Mouse (Mus musculus) neural tube, embryonic 14.5 days (tissue): ENCODE results near the gene Gm10203. TPM values are rescaled to one million over a fixed set of nuclear protein-coding genes. Genes with fewer than 3 reads are reported as not detected.
"Not testable (repeated sequence)": the region's sequence is repeated elsewhere in the genome, so short reads cannot be mapped to it uniquely, and the experiment has no call there.

Source experiments
- ATAC-seq: fragments of 200-750 bp; cut with Nextera tagmentation; 2 replicates; pipeline ENCODE4 v1.8.0; 2017; ENCODE audit warnings: low read depth, mild to moderate bottlenecking, moderate TSS enrichment, moderate library complexity
- H3K27ac ChIP-seq: fragments of 300-500 bp; sonication (generic); 2 replicates; pipeline ENCODE4 v1.5.1; 2014; ENCODE audit warnings: low read depth, mild to moderate bottlenecking, control low read depth, low read length, moderate library complexity, mixed read lengths
- H3K27me3 ChIP-seq: fragments of 300-500 bp; sonication (generic); 2 replicates; pipeline ENCODE4 v1.6.1; 2014; ENCODE audit warnings: low read length; ENCODE audit not compliant: control insufficient read depth, insufficient read depth
- H3K36me3 ChIP-seq: fragments of 300-500 bp; sonication (generic); 2 replicates; pipeline ENCODE4 v1.6.1; 2014; ENCODE audit warnings: low read length, mixed read lengths; ENCODE audit not compliant: control insufficient read depth, insufficient read depth
- H3K4me1 ChIP-seq: fragments of 300-500 bp; sonication (generic); 2 replicates; pipeline ENCODE4 v1.6.1; 2014; ENCODE audit warnings: low read length; ENCODE audit not compliant: control insufficient read depth, insufficient read depth
- H3K4me2 ChIP-seq: fragments of 300-500 bp; sonication (generic); 2 replicates; pipeline ENCODE4 v1.6.1; 2014; ENCODE audit warnings: mild to moderate bottlenecking, low read depth, low read length, control low read depth
- H3K4me3 ChIP-seq: fragments of 300-500 bp; sonication (generic); 2 replicates; pipeline ENCODE4 v1.5.1; 2014; ENCODE audit warnings: low read depth, low read length, control low read depth, mixed read lengths
- H3K9ac ChIP-seq: fragments of 300-500 bp; sonication (generic); replicated peaks from 2 replicates; pipeline ENCODE4 v1.6.1; 2014; ENCODE audit warnings: low read depth, mild to moderate bottlenecking, control low read depth, low read length, mixed read lengths
- H3K9me3 ChIP-seq: fragments of 300-500 bp; sonication (generic); 2 replicates; pipeline ENCODE4 v1.6.1; 2016; ENCODE audit warnings: low read length; ENCODE audit not compliant: control insufficient read depth
- WGBS: fragments of 180-500 bp; shearing (Covaris S2); extraction: QIAGEN DNeasy Blood & Tissue Kit; methylation state at CpG from one replicate; pipeline ENCODE4 v1.1.7; 2014; 5-methylcytosine and 5-hydroxymethylcytosine counted together
- polyA plus RNA-seq: library from polyadenylated mRNA; unstranded; fragments of >200 nt; fragmentation: Nextera tagmentation; extraction: Ambion mirVana; gene quantifications from 2 replicates; pipeline ENCODE4 v1.2.1, GENCODE M21; 2014

Gene Gm10203
- not detected in 2 replicates for polyA plus RNA-seq

GRCm38 (mm10) chr6:149129870-149130269 is at the start of gene Gm10203:
TSS of gene Gm10203 (plus strand) at chr6:149130170.
- not testable (repeated sequence) for H3K4me3 ChIP-seq, H3K36me3 ChIP-seq, H3K27ac ChIP-seq, H3K9ac ChIP-seq, H3K4me2 ChIP-seq, H3K27me3 ChIP-seq, ATAC-seq, H3K4me1 ChIP-seq, H3K9me3 ChIP-seq
- 83% methylated on average over 8 of the region's 8 CpGs for WGBS

- Histone ChIP-seq H3K4me3 (no peak overlapping the region), H3K9me3 (no peaks in the 10 kb centered on the region), H3K27ac (no peak overlapping the region), H3K4me1 (peaks cover 5% of the 10 kb centered on the region; the same call in 1 of the 2 replicates), H3K27me3 (no peaks in the 10 kb centered on the region), H3K4me2 (no peak overlapping the region), H3K36me3 (no peaks in the 10 kb centered on the region), H3K9ac (no peak overlapping the region)
- WGBS, result 97% methylated on average over 6 of the region's 6 CpGs
- ATAC-seq, result no peak
These were observed 37.6 kb upstream of the Gm10203 start for GRCm38 (mm10) chr6:149092406-149092805.

- 60% methylated on average over 5 of the region's 5 CpGs for WGBS
- no peak overlapping the region for H3K27ac ChIP-seq
- H3K36me3 ChIP-seq, result no peaks in the 10 kb centered on the region
- H3K9ac ChIP-seq, result no peak overlapping the region
- H3K9me3 ChIP-seq, result no peaks in the 10 kb centered on the region
- ATAC-seq, result no peak
- H3K4me1 ChIP-seq, result peaks cover 5% of the 10 kb centered on the region; the same call in 1 of the 2 replicates
- no peak overlapping the region for H3K4me2 ChIP-seq
- no peaks in the 10 kb centered on the region for H3K27me3 ChIP-seq
- H3K4me3 ChIP-seq, result no peak overlapping the region
These were observed 36.5 kb upstream of the Gm10203 start for GRCm38 (mm10) chr6:149093465-149093864.

GRCm38 (mm10) chr6:149094555-149094954 is 35.4 kb upstream of the Gm10203 start:
- Histone ChIP-seq H3K4me3 (no peak overlapping the region), H3K9me3 (no peaks in the 10 kb centered on the region), H3K9ac (no peak overlapping the region), H3K27me3 (no peaks in the 10 kb centered on the region), H3K4me2 (no peak overlapping the region), H3K36me3 (no peaks in the 10 kb centered on the region), H3K4me1 (peaks cover 10% of the 10 kb centered on the region; the same call in 1 of the 2 replicates), H3K27ac (no peak overlapping the region)
- ATAC-seq, result no peak
- 78% methylated on average over 1 of the region's 1 CpGs for WGBS

GRCm38 (mm10) chr6:149095389-149095788 is 34.6 kb upstream of the Gm10203 start:
- Histone ChIP-seq H3K4me1 (peaks cover 13% of the 10 kb centered on the region; the same call in 1 of the 2 replicates), H3K27ac (no peak overlapping the region), H3K27me3 (no peaks in the 10 kb centered on the region), H3K9me3 (no peaks in the 10 kb centered on the region), H3K4me2 (no peak overlapping the region), H3K36me3 (no peaks in the 10 kb centered on the region), H3K9ac (no peak overlapping the region), H3K4me3 (no peak overlapping the region)
- 46% methylated on average over 6 of the region's 6 CpGs for WGBS
- ATAC-seq, result no peak

- Histone ChIP-seq H3K4me3 (no peak overlapping the region), H3K27ac (no peak overlapping the region), H3K4me1 (peaks cover 13% of the 10 kb centered on the region; the same call in 1 of the 2 replicates), H3K9me3 (no peaks in the 10 kb centered on the region), H3K4me2 (no peak overlapping the region), H3K27me3 (no peaks in the 10 kb centered on the region), H3K36me3 (no peaks in the 10 kb centered on the region), H3K9ac (no peak overlapping the region)
- no peak for ATAC-seq
- 89% methylated on average over 2 of the region's 2 CpGs for WGBS
These were observed 33.7 kb upstream of the Gm10203 start for GRCm38 (mm10) chr6:149096233-149096632.

GRCm38 (mm10) chr6:149097276-149097675 is 32.7 kb upstream of the Gm10203 start:
- Histone ChIP-seq H3K27me3 (no peaks in the 10 kb centered on the region), H3K27ac (no peak overlapping the region), H3K4me3 (no peak overlapping the region), H3K4me2 (no peak overlapping the region), H3K9me3 (no peaks in the 10 kb centered on the region), H3K4me1 (peaks cover 13% of the 10 kb centered on the region; the same call in 1 of the 2 replicates), H3K9ac (no peak overlapping the region), H3K36me3 (no peaks in the 10 kb centered on the region)
- 98% methylated on average over 1 of the region's 1 CpGs for WGBS
- no peak for ATAC-seq

- H3K9ac ChIP-seq, result no peak overlapping the region
- H3K36me3 ChIP-seq, result no peaks in the 10 kb centered on the region
- H3K4me1 ChIP-seq, result peaks cover 13% of the 10 kb centered on the region; the same call in 1 of the 2 replicates
- no peaks in the 10 kb centered on the region for H3K9me3 ChIP-seq
- no peaks in the 10 kb centered on the region for H3K27me3 ChIP-seq
- H3K4me2 ChIP-seq, result peak overlapping the region; percentile 60; the same call in 1 of the 2 replicates
- no peak overlapping the region for H3K4me3 ChIP-seq
- ATAC-seq, result no peak
- no peak overlapping the region for H3K27ac ChIP-seq
These were observed 31.0 kb upstream of the Gm10203 start for GRCm38 (mm10) chr6:149098993-149099392.

- Histone ChIP-seq H3K27ac (peak overlapping the region; percentile 99), H3K4me2 (peak overlapping the region; percentile 60), H3K9ac (peak overlapping the region; percentile 97), H3K27me3 (no peaks in the 10 kb centered on the region), H3K4me3 (peak overlapping the region; percentile 93), H3K9me3 (no peaks in the 10 kb centered on the region), H3K36me3 (no peaks in the 10 kb centered on the region), H3K4me1 (0 out of 2 replicates have a peak, but pooled peaks cover 9% of the 10 kb centered on the region)
- peak; percentile 62 for ATAC-seq
- 1% methylated on average over 52 of the region's 52 CpGs for WGBS
These were observed 29.5 kb upstream of the Gm10203 start for GRCm38 (mm10) chr6:149100174-149101075.
